Mouse (Mus musculus) limb, embryonic 11.5 days (tissue): ENCODE data around the gene Ralgds. TPM values are rescaled to one million over a fixed set of nuclear protein-coding genes. Genes with fewer than 3 reads are reported as not detected.

Experiments used
- ATAC-seq: fragments of 200-750 bp; cut with Nextera tagmentation; 2 replicates; pipeline ENCODE4 v1.8.0; 2017; ENCODE audit warnings: low read depth; ENCODE audit not compliant: insufficient number of reproducible peaks, low FRiP score, low TSS enrichment
- DNase-seq: peaks from one replicate; pipeline ENCODE4 v3.0.0-alpha.2; 2015; ENCODE audit warnings: low spot score
- H3K27ac ChIP-seq: fragments of 300-500 bp; sonication (generic); replicated peaks from 2 replicates; pipeline ENCODE4 v1.5.1; 2014; ENCODE audit warnings: low read depth, mild to moderate bottlenecking, low read length
- H3K27me3 ChIP-seq: fragments of 300-500 bp; sonication (generic); 2 replicates; pipeline ENCODE4 v1.6.1; 2014; ENCODE audit warnings: mild to moderate bottlenecking, low read length, mixed read lengths; ENCODE audit not compliant: control insufficient read depth, insufficient read depth
- H3K36me3 ChIP-seq: fragments of 300-500 bp; sonication (generic); 2 replicates; pipeline ENCODE4 v1.6.1; 2014; ENCODE audit warnings: mild to moderate bottlenecking, low read length, moderate library complexity, mixed read lengths; ENCODE audit not compliant: control insufficient read depth, insufficient read depth
- H3K4me1 ChIP-seq: fragments of 300-500 bp; sonication (generic); 2 replicates; pipeline ENCODE4 v1.6.1; 2014; ENCODE audit warnings: low read length, mixed read lengths; ENCODE audit not compliant: control insufficient read depth, insufficient read depth
- H3K4me2 ChIP-seq: fragments of 300-500 bp; sonication (generic); 2 replicates; pipeline ENCODE4 v1.6.1; 2014; ENCODE audit warnings: low read depth, mild to moderate bottlenecking, moderate library complexity; ENCODE audit not compliant: severe bottlenecking
- H3K4me3 ChIP-seq: fragments of 300-500 bp; sonication (generic); 2 replicates; pipeline ENCODE4 v1.5.1; 2014; ENCODE audit warnings: low read depth, low read length
- H3K9ac ChIP-seq: fragments of 300-500 bp; sonication (generic); 2 replicates; pipeline ENCODE4 v1.6.1; 2014; ENCODE audit warnings: mild to moderate bottlenecking, low read length
- H3K9me3 ChIP-seq: fragments of 300-500 bp; sonication (generic); 2 replicates; pipeline ENCODE4 v1.6.1; 2016; ENCODE audit warnings: low read length; ENCODE audit not compliant: control insufficient read depth
- WGBS: fragments of 180-500 bp; shearing (Covaris S2); extraction: QIAGEN DNeasy Blood & Tissue Kit; methylation state at CpG from one replicate; pipeline ENCODE4 v1.1.7; 2014; 5-methylcytosine and 5-hydroxymethylcytosine counted together
- polyA plus RNA-seq: library from polyadenylated mRNA; unstranded; fragments of >200 nt; fragmentation: Nextera tagmentation; extraction: Ambion mirVana; gene quantifications from 2 replicates; pipeline ENCODE4 v1.2.1, GENCODE M21; 2014

The Ralgds gene
- polyA plus RNA-seq, 1 experiment from 2014 or later = 37.3 TPM

- Histone ChIP-seq H3K36me3 (no peaks in the 10 kb centered on the region), H3K27ac (no peak overlapping the region), H3K9ac (no peak overlapping the region), H3K9me3 (no peaks in the 10 kb centered on the region), H3K4me3 (no peak overlapping the region), H3K4me2 (no peak overlapping the region), H3K4me1 (no peaks in the 10 kb centered on the region), H3K27me3 (no peaks in the 10 kb centered on the region)
- ATAC-seq (no peak), DNase-seq (no peak)
- WGBS = 65% methylated on average over 12 of the region's 12 CpGs
These were observed 89.0 kb downstream of the Ralgds start for GRCm38 (mm10) chr2:28601720-28602590.

Other genes with a start within 250 kb of the Ralgds start
- gene Ppp1r26, start 66.3 kb upstream of the Ralgds start, polyA plus RNA-seq = 5.3 and 5.4 TPM in 2 replicates
- gene 1700007K13Rik, start 46.8 kb upstream of the Ralgds start, polyA plus RNA-seq = 0.95 and 0.96 TPM in 2 replicates
- 70.4 and 72.9 TPM in 2 replicates for gene Mrps2, start 45.1 kb upstream of the Ralgds start, polyA plus RNA-seq
- not detected in 2 replicates for gene Gbgt1, start 16.2 kb upstream of the Ralgds start, polyA plus RNA-seq
- gene Gm10134, start 7.0 kb upstream of the Ralgds start, polyA plus RNA-seq = not detected in 2 replicates
- gene Cel, start 50.3 kb downstream of the Ralgds start, polyA plus RNA-seq = not detected in 2 replicates
- 48.6 and 48.9 TPM in 2 replicates for gene Gtf3c5, start 70.6 kb downstream of the Ralgds start, polyA plus RNA-seq
- gene Gfi1b, start 108.9 kb downstream of the Ralgds start, polyA plus RNA-seq = 0.77 and 2.2 TPM in 2 replicates
- gene Tsc1, start 128.1 kb downstream of the Ralgds start, polyA plus RNA-seq = 23.2 and 23.6 TPM in 2 replicates
- 1.7 and 2.0 TPM in 2 replicates for gene Spaca9, start 186.6 kb downstream of the Ralgds start, polyA plus RNA-seq
- gene Ak8, start 187.0 kb downstream of the Ralgds start, polyA plus RNA-seq = 0.52 and 0.91 TPM in 2 replicates